Mouse (Mus musculus) left cerebral cortex, postnatal 10 days (tissue): ENCODE results near the gene Kcnk4. TPM values are rescaled to one million over a fixed set of nuclear protein-coding genes. Genes with fewer than 3 reads are reported as not detected.
"Not testable (repeated sequence)": the region's sequence is repeated elsewhere in the genome, so short reads cannot be mapped to it uniquely, and the experiment has no call there.

ENCODE experiments used
- DNase-seq, 2 experiments: peaks; one replicate each; pipeline ENCODE4 v3.0.0; 2021 to 2022; ENCODE audit warnings: low spot score in 2 of 2, mixed read lengths in 1 of 2; ENCODE audit errors: extremely low spot score in 1 of 2
- intact Hi-C: fragments of 180-260 bp; cut with DNase I; formaldehyde crosslinking; loops from one replicate; pipeline ENCODE4 v1.15.1; 2025
- total RNA-seq, 2 experiments: library from RNA; stranded (reverse); gene quantifications; 2 replicates each; pipeline ENCODE4 v1.2.3; 2021

The Kcnk4 gene
- total RNA-seq, 2 experiments from 2014 or later = 36.6 to 38.1 TPM

DNA sequence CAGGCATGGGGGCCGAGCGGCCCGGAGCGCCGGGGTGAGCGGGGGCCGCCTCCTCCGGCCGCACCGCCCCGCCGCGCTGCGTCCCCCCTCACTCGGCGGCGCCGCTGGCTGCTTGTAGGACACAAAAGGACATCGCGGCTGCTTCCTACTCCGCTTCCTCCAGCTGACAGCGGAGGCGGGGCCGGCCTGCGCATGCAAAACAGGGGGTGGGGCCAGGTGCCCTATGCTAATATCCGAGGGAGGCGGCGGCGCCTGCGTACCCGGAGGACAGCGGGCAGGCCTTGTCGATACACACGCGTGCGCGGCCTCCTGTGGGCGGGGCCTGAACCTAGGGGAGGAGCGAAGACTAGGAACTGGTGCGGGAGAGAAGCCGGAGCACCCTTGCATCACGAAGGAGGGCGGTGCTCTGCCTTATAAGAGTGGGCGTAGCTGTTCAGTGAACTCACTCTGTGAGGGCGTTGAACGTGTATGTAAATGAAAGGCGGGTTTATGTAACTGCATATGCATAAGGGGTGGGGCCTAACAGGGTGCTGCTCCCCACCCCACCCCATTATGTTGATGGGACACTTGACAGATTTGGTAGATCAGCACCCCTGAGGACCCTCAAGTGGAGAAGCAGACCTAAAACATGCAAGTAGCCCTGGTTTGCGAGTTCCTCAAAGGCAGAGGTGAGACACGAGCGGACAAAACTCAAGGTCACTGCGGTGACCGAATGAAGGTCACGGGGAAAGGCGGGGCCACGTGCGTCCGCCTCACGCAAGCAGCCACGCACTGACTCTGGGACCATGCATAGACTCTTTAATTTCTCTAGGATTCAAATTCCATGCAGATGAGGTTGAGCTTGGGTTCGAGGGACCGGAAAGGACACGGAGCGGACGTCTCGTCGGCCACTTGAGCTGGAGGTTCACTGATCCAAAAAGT lies 12.4 kb downstream of the Kcnk4 start, which contains the start of gene Esrra:
Esrra (minus strand) TSS at position 167 of the 921 bp plus-strand sequence.
- intact Hi-C loops = loop anchor here (5.0 to 10.0 kb wide), 2 partner anchors 103 to 430 kb away; no protein-coding TSS in a partner anchor

DNA sequence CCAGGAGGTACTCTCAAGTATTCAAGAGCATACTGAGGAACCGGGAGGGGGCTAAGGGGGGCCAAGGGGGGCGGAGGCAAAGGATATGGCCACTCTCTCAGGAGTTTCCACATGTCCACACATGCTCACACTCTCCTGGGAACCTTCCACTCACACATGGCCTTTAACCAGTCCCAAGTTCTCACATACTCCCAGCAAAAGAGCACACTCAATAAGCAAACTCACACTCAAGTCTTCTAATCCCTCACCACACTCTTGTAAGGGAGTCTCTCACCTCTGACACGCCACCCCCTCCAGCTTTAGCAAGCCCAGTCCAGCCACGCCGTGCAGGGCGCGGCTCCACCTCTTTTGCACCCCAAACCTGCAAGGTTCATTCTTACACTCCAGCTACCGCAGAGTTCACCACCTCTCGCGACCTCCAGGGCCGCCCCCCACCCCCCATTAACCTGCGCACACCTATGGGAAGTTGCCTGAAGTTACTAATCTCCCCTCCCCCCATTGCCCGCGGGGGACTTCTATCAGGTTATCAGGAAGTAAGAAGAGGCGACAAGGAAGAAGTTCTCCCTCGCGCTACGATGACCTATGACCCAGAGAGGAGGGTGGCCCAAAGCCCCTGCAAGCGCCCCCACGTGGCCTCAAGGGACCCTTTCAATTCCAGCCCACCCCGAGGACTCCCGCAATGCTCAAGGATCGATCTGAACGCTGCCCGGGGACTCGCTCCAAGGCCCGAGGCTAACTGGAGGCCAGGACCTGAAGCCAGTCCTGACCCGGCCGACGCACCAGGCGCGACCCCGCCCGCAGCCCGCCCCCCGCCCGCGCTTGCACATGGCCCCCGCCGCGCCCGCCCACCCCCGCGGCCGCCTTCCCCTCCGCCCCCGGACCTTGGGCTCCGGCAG lies 13.3 kb downstream of the Kcnk4 start:
- intact Hi-C loops = loop anchor here (5.0 to 10.0 kb wide), 2 partner anchors 104 to 429 kb away; no protein-coding TSS in a partner anchor

More for the DNA sequence above, 12.4 kb downstream of the Kcnk4 start, which contains the start of gene Esrra:
- DNase-seq = peak; percentile 100

DNA sequence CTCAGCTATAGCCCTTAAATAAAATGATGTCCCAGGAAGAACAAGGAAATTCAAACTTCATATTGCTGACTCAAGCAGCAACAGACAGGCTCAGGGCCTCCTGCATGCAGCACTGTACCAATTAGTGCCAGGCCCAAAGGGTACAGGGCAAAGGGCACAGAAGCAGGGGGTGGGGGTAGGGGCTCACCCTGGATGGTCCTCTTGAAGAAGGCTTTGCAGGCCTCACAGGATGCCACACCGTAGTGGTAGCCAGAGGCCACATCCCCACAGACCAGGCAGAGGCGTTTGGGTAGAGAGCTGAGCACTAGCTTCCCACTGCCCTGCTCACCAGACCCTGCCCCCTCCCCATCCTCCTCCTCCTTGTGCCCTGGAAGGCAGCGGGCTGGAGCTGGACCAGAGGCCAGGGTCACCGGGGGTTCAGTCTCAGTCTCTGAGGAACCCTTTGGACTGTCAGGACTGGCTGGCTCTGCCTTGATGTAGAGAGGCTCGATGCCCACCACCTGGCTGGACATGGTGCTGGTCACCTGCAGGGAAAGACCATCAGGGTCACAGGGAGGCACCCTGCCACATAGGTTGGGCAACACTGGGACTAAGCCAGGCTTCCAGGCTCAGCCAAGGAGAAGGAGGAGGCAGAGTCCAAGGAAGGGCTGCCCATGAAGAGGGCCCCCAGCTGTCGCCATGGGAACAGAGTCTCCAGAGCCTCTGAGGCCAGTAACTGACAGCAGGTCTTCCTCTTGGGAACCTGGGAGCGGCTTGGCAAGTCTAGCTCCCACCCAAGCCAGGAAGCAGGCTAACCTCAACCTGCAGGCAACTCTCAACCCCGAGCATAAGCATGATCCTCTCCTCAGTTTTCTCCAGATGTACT lies 14.2 kb downstream of the Kcnk4 start:
- intact Hi-C loops = loop anchor here (5.0 to 10.0 kb wide), 2 partner anchors 105 to 428 kb away; no protein-coding TSS in a partner anchor

More for the DNA sequence above, 13.3 kb downstream of the Kcnk4 start:
- DNase-seq = peak; percentile 55 to 72

DNA sequence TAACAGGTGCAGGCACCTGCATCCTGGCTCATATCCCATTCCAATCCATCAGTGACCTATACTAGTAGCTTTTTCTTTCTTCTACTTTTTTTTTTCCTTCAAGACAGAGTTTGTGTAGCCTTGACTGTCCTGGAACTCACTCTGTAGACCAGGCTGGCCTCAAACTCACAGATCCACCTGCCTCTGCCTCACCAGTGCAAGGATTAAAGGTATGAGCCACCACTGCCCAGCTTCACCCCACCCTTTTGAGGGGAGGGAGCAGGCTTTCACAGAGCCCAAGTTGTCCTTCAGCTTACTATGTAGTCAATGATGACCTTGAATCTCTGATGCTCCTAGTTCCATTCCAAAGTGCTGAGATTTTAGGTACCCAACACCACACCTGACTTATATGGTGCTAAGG lies 14.9 kb downstream of the Kcnk4 start:
- no peak for DNase-seq
- intact Hi-C loops = no loop called here

More for the DNA sequence above, 14.2 kb downstream of the Kcnk4 start:
- peak in 1 of 2 experiments; percentile 61 for DNase-seq

DNA sequence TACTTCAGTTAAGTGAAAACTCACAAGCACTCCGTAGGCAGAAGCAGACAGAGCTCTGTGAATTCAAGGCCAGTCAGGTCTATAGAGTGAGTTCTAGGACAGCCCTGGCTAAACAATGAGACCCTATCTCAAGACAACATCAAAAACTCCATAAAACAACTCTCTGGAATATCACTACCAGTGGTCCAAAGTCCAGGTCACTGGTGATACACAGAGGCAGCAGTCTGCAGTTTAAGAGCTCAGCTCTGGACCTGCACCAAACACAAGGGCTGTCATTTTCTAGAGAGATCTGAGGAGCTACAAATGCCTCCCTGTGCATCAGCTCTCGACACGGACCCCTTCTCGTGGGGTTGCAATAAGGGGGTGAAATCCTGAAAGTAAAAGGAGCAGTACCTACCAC lies 16.0 kb downstream of the Kcnk4 start:
- intact Hi-C loops = no loop called here
- no peak for DNase-seq

DNA sequence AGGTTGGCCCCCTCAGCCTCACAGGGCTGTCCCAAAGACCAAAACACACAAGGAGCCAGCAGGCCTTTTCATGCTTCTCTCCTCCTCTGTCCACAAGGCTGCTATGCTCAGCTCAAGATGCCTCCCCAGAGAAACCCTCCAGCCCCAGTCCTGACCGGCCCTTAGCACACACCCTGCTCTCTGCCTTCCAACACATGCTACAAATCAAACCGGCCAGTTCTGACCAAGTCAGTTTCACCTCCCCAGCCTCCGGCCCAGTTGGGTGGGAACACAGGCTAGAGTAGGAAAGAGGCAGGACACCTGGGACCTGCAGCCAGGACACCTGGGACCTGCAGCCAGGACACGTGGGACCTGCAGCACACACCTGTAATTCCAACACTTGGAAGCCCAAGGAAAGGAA lies 17.8 kb downstream of the Kcnk4 start:
- intact Hi-C loops = no loop called here
- DNase-seq = no peak

DNA sequence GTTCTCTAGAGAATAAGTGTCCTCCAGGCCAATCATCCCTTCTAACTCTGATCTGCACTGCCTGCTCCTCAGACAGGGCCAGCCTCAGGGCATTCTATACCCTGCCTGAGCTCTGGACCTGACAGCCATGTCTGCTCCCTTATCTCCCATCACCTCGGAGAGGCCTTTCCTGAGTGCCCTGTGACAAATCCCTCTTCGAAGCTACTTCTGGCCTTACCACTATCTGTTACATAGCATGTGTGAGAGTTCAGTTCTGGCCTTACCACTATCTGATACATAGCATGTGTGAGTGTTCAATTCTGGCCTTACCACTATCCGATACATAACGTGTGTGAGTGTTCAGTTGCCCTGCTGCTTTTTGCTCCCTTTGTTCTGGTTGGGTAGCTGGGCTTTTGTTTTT lies 19.0 kb downstream of the Kcnk4 start:
- DNase-seq = no peak
- intact Hi-C loops = no loop called here

DNA sequence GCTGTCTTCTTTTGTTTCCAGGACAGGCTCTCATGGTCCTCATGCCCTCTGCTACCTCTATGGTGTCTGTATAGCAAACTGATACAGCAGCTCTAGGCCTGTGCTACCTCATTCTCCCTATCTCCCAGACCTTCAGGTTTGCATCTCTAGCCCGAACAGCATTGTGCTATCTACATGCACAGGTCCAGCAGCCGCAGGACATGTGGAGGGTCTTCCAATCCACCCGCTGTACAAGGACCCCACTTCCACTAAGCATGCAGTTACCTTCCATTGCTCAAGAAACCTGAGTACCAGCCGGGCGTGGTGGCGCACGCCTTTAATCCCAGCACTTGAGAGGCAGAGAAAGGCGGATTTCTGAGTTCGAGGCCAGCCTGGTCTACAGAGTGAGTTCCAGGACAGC lies 19.8 kb downstream of the Kcnk4 start:
- intact Hi-C loops = no loop called here
- no peak for DNase-seq

DNA sequence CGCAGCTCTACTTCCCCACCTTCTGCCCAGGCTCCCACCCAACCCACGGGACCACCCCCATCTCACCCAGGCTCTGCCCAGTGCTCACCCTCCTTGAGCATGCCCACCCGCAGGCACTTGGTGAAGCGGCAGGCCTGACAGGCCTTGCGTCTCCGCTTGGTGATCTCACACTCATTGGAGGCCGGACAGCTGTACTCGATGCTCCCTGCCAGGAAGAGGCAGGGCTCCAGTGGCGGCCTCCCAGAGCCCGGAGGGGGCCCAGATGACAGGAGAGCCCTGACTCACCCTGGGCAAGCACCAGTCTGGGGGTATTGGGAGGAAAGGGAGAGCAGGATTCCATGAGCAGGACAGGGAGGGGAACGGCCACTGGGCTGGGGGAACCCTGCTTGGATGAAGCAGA lies 20.3 kb downstream of the Kcnk4 start:
- DNase-seq = no peak

DNA sequence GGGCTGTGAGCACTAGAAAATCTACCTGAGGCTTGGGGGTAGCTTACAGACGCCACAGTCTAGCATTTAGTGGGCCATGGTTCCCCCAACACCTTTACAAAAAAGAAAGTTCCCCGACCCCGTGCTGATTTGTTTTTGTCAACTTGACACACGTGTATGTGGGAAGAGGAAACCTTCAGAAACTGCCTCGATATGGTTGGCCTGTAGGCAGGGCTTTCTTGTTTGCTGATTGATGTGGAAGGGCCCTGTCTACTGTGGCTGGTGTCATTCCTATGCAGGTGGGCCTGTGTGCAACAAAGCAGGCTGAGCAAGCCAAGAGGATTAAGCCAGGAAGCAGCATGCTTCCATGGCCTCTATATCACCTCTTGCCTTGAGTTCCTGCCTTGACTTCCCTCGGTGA lies 21.3 kb downstream of the Kcnk4 start:
- intact Hi-C loops = no loop called here
- DNase-seq = no peak

More for the DNA sequence above, 20.3 kb downstream of the Kcnk4 start:
- intact Hi-C loops = no loop called here

DNA sequence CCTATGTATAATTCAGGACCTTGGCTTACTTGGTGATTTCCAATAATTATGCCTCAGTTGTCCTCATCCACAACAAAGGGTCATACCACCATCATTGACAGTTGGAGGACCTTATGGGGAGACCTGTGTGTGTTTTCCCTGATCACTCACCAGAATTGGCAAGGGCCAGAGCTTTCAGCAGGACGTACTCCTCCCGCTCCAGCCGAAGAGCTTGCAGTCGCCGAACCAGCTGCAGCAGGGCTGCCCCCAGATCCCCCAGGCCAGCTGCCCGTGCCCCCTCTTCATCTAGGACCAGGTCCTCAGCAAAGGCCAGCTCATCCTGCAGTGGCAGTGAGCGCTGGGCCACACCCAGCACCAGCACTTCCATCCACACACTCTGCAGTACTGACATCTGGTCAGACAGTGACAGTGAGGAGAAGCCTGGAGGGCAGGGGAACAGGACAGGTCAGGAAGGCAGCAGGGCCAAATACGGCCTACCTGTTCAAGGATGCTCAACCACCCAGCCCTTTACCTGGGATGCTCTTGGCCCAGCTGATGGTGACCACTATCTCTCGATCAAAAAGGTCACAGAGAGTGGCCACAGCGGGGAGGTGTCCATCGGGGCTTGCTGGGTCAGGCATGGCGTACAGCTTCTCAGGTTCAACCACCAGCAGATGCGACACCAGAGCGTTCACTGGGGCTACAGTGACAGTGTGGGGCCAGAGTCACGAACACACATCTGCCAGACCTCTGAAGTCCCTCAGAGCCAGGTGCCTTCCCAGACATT lies 21.9 kb downstream of the Kcnk4 start:
- intact Hi-C loops = no loop called here
- no peak for DNase-seq

DNA sequence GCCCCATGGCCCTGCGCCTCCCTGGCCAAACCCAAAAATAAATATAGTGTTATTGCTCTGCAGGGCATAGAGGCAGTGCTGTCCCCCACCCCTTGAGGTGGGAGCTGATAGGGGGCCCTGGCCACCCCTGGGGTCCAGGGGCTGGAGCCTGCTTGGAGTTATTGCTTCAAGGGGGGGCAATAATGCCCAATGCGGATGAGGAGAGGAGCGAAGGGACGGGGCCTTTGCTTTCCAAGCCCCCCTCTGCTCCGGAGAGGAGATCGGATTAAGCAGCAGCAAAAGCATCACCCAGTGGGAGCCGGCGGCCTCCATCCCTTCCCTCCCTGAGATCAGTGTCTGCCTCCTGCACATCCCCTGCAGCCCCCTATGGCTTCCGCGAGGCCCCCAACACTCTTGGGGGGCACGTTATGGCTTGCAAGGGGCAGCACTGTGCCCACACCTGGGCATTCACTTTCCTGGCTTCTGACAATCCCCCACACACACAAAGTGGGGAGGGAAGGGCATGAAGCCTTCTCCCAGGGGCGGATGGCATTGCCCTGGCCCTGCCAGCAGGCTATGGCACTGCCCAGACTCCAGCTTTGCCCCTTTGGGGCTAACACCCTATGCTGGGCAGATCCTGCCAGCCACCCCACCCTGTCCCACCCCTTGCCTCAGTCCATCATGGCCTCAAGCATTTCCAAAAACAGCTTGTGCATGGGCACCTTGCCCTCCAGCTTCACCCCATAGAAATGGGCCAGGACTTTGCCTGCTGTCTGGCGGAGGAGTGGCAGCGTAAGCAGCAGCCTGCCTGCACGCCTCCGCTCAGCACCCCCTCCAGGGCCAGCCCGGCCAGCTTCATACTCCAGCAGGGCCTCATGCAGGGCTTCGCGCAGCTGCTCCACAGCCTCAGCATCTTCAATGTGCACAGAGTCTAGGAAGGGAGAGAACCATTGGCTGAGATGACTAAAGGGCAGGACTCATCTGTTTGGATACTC lies 22.9 kb downstream of the Kcnk4 start:
- no peak for DNase-seq

DNA sequence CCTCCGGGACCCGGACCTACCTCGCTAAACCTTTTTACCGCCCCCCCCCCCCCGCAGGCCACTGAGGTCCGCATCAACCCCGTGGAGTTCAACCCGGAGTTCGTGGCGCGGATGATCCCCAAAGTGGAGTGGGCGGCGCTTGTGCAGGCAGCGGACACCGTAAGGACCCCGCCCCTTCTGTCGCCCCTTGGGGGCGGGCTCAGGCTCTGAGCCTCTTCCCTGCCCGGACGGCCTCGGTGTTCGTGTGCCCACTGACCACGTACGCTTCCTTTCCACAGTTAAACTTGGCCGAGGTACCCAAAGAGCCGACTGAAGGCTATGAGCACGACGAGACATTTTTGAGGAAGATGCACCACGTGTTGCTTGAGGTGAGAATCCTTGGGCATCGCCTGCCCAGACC lies 24.0 kb downstream of the Kcnk4 start:
- intact Hi-C loops = not testable (repeated sequence)
- peak in 1 of 2 experiments; percentile 76 for DNase-seq

More for the DNA sequence above, 22.9 kb downstream of the Kcnk4 start:
- intact Hi-C loops = no loop called here

DNA sequence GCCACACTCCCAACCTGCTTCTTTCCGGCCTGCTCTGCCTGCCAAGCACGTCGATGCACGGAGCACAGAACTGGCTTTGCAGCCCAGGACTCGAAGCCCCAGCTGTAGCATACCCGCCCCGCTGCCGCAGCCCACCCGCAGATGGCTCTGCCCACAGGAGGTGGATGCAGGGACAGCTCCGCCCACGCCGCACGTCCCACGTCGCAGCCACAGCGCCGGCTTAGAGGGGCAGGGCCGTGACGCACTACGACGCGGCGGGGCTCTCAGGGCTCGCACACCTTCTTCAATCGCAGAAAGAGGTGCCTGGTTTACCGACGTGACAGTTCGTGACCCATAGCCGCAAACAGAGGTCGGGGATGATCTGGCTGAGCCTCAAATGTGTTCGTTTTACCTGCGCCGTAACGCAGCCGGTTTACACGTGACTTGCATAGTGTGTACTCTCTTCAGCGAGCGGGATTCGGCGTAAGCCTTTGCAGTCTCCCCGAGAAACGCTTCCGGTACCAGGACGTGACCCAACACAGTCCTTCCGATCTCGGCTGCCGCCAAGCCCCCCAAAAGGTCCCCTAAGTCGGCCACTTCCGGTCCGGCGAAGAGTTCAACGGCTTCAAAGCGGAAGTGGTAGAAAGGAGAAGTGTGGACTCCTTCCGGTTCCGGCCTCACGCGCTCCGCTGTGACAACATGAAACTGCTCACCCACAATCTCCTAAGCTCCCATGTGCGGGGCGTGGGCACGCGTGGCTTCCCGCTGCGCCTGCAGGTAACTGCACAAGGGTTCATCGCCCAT lies 24.6 kb downstream of the Kcnk4 start, which contains the start of the genes Trmt112 and Prdx5:
Trmt112 (plus strand) TSS at position 192 of the 783 bp plus-strand sequence.
Prdx5 (minus strand) TSS at position 600 of the 783 bp plus-strand sequence.
- peak; percentile 92 to 96 for DNase-seq
- intact Hi-C loops = no loop called here

DNA sequence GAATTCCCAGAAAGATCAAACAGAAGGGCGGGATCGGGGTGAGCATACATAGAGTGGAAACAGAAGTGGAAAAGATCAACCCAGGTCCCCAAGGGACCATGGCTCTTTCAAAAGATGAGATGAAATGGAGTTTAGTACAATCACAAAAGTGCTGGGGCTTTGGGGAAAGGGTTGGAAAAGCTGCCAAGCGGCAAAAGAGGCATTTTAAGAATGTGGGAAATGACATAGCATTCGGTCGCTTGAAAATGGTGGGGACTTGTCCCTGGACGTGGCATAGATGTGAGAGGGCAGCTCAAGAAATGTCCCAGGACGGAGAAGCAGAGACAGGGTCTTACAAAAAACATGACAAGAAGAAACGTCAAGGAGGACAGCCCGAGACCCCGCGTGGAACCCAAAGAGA lies 25.3 kb downstream of the Kcnk4 start:
- no peak for DNase-seq
- intact Hi-C loops = no loop called here
